Mouse (Mus musculus): ENCODE data around the gene Gm6370. TPM values are rescaled to one million over a fixed set of nuclear protein-coding genes. Genes with fewer than 3 reads are reported as not detected.

Gene Gm6370
- polyA plus RNA-seq (2015; fragmentation: Nextera tagmentation; extraction: Ambion mirVana), result not detected in 2 replicates

DNA sequence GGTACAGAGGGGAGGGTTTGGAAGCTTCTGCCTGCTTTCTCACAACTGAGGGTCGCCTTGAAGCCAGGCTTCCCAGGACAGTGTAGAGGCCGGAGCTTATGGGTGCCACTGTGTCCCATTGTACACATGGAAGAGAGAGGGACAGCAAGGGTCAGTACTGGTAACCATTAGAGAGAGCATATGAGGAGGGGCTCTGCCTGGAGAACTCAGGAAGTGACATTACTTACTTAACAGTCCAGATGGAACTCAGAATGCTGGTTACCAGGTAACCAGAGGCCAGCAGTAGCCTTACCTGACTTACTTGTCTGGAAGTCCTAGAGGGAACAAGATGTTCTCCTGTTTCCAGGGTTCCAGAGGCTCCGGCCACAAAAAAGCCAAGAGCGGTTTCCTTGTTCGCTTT is at the start of gene Gm6370:
Gm6370 (plus strand) TSS at position 301 of the 400 bp plus-strand sequence.

DNA sequence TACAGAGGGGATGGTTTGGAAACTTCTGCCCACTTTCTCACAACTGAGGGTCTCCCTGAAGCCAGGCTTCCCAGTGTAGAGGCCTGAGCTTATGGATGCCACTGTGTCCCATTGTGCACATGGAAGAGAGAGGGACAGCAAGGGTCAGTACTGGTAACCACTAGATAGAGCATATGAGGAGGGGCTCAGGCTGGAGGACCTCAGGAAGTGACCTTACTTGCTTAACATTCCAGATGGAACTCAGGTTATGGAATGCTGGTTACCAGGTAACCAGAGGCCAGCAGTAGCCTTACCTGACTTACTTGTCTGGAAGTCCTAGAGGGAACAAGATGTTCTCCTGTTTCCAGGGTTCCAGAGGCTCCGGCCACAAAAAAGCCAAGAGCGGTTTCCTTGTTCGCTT is 9.5 kb upstream of the Gm6370 start, which contains the start of gene Gm6408:
Gm6408 (plus strand) TSS at position 301 of the 400 bp plus-strand sequence.

DNA sequence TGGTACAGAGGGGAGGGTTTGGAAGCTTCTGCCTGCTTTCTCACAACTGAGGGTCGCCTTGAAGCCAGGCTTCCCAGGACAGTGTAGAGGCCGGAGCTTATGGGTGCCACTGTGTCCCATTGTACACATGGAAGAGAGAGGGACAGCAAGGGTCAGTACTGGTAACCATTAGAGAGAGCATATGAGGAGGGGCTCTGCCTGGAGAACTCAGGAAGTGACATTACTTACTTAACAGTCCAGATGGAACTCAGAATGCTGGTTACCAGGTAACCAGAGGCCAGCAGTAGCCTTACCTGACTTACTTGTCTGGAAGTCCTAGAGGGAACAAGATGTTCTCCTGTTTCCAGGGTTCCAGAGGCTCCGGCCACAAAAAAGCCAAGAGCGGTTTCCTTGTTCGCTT is 10.9 kb downstream of the Gm6370 start, which contains the start of gene 4930449I24Rik:
4930449I24Rik (plus strand) TSS at position 301 of the 400 bp plus-strand sequence.

DNA sequence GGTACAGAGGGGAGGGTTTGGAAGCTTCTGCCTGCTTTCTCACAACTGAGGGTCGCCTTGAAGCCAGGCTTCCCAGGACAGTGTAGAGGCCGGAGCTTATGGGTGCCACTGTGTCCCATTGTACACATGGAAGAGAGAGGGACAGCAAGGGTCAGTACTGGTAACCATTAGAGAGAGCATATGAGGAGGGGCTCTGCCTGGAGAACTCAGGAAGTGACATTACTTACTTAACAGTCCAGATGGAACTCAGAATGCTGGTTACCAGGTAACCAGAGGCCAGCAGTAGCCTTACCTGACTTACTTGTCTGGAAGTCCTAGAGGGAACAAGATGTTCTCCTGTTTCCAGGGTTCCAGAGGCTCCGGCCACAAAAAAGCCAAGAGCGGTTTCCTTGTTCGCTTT is 22.7 kb downstream of the Gm6370 start, which contains the start of gene Gm3402:
Gm3402 (plus strand) TSS at position 301 of the 400 bp plus-strand sequence.

DNA sequence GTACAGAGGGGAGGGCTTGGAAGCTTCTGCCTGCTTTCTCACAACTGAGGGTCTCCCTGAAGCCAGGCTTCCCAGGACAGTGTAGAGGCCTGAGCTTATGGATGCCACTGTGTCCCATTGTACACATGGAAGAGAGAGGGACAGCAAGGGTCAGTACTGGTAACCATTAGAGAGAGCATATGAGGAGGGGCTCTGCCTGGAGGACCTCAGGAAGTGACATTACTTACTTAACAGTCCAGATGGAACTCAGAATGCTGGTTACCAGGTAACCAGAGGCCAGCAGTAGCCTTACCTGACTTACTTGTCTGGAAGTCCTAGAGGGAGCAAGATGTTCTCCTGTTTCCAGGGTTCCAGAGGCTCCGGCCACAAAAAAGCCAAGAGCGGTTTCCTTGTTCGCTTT is 34.3 kb downstream of the Gm6370 start, which contains the start of gene Gm3404:
Gm3404 (plus strand) TSS at position 301 of the 400 bp plus-strand sequence.

DNA sequence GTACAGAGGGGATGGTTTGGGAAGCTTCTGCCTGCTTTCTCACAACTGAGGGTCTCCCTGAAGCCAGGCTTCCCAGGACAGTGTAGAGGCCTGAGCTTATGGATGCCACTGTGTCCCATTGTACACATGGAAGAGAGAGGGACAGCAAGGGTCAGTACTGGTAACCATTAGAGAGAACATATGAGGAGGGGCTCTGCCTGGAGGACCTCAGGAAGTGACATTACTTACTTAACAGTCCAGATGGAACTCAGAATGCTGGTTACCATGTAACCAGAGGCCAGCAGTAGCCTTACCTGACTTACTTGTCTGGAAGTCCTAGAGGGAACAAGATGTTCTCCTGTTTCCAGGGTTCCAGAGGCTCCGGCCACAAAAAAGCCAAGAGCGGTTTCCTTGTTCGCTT is 46.2 kb downstream of the Gm6370 start, which contains the start of gene Gm3409:
Gm3409 (plus strand) TSS at position 301 of the 400 bp plus-strand sequence.

Other genes starting within 250 kb of the Gm6370 start
- 20.2 and 21.5 TPM in 2 replicates for gene Wasf3, start 106.4 kb upstream of the Gm6370 start, polyA plus RNA-seq (2015; fragmentation: Nextera tagmentation; extraction: Ambion mirVana)
- not detected in 2 replicates for gene Gm6408, start 9.4 kb upstream of the Gm6370 start, polyA plus RNA-seq (2015; fragmentation: Nextera tagmentation; extraction: Ambion mirVana)
- gene 4930449I24Rik, start 11.0 kb downstream of the Gm6370 start, polyA plus RNA-seq (2015; fragmentation: Nextera tagmentation; extraction: Ambion mirVana), result not detected in 2 replicates
- not detected in 2 replicates for gene Gm3402, start 22.8 kb downstream of the Gm6370 start, polyA plus RNA-seq (2015; fragmentation: Nextera tagmentation; extraction: Ambion mirVana)
- not detected in 2 replicates for gene Gm3404, start 34.4 kb downstream of the Gm6370 start, polyA plus RNA-seq (2015; fragmentation: Nextera tagmentation; extraction: Ambion mirVana)
- not detected in 2 replicates for gene Gm3409, start 46.3 kb downstream of the Gm6370 start, polyA plus RNA-seq (2015; fragmentation: Nextera tagmentation; extraction: Ambion mirVana)
- not detected in 2 replicates for gene Gm3415, start 64.8 kb downstream of the Gm6370 start, polyA plus RNA-seq (2015; fragmentation: Nextera tagmentation; extraction: Ambion mirVana)
- gene Gpr12, start 93.9 kb downstream of the Gm6370 start, polyA plus RNA-seq (2015; fragmentation: Nextera tagmentation; extraction: Ambion mirVana), result 26.6 and 31.3 TPM in 2 replicates

All from neural tube, postnatal 0 days (tissue).